Mouse (Mus musculus) brain, adult 2 months (tissue): ENCODE measurements around the gene 6430628N08Rik.

ENCODE experiments used
- DNase-seq: peaks from one replicate; pipeline ENCODE4 v3.0.0; 2011; ENCODE audit warnings: low read depth, low spot score

Gene 6430628N08Rik

GRCm38 (mm10) chr4:115886875-115887274, 3.6 kb upstream of the 6430628N08Rik start:
- DNase-seq = no peak

GRCm38 (mm10) chr4:115890066-115890465, 399 bp upstream of the 6430628N08Rik start:
- no peak for DNase-seq

GRCm38 (mm10) chr4:115894281-115894680, 3.8 kb downstream of the 6430628N08Rik start:
- peak; percentile 43 for DNase-seq

GRCm38 (mm10) chr4:115897901-115898631, 7.6 kb downstream of the 6430628N08Rik start:
- DNase-seq = peak; percentile 21

GRCm38 (mm10) chr4:115902816-115903215, 12.4 kb downstream of the 6430628N08Rik start:
- peak; percentile 87 for DNase-seq

- no peak for DNase-seq
These were observed 13.9 kb downstream of the 6430628N08Rik start for GRCm38 (mm10) chr4:115904375-115904774.

- DNase-seq = no peak
These were observed 15.2 kb downstream of the 6430628N08Rik start for GRCm38 (mm10) chr4:115905701-115906100.

- DNase-seq = no peak
These were observed 16.3 kb downstream of the 6430628N08Rik start for GRCm38 (mm10) chr4:115906791-115907190.

- no peak for DNase-seq
These were observed 17.5 kb downstream of the 6430628N08Rik start for GRCm38 (mm10) chr4:115907994-115908393.

GRCm38 (mm10) chr4:115908641-115909040, 18.2 kb downstream of the 6430628N08Rik start:
- DNase-seq = peak; percentile 18

GRCm38 (mm10) chr4:115911586-115911985, 21.1 kb downstream of the 6430628N08Rik start:
- DNase-seq = no peak

- DNase-seq = no peak
These were observed 29.4 kb downstream of the 6430628N08Rik start for GRCm38 (mm10) chr4:115919911-115920310.

GRCm38 (mm10) chr4:115922688-115923087, 32.2 kb downstream of the 6430628N08Rik start:
- DNase-seq = no peak

GRCm38 (mm10) chr4:115923262-115923880, 32.9 kb downstream of the 6430628N08Rik start:
- peak; percentile 33 for DNase-seq

GRCm38 (mm10) chr4:115927637-115928036, 37.2 kb downstream of the 6430628N08Rik start:
- peak; percentile 8 for DNase-seq

- DNase-seq = peak; percentile 26
These were observed 41.2 kb downstream of the 6430628N08Rik start for GRCm38 (mm10) chr4:115931556-115932088.

GRCm38 (mm10) chr4:115935835-115936581, 45.5 kb downstream of the 6430628N08Rik start:
- DNase-seq = no peak

GRCm38 (mm10) chr4:115936646-115937045, 46.2 kb downstream of the 6430628N08Rik start:
- DNase-seq = no peak

GRCm38 (mm10) chr4:115937061-115937976, 46.9 kb downstream of the 6430628N08Rik start:
- DNase-seq = no peak

- DNase-seq = no peak
These were observed 48.1 kb downstream of the 6430628N08Rik start for GRCm38 (mm10) chr4:115938276-115939160.
